Mouse (Mus musculus) myocyte (in vitro differentiated cells): ENCODE data around the gene Olfr1359.

Source experiments
- MYOG ChIP-seq, 3 experiments: IDR thresholded peaks; one replicate each; pipeline ENCODE4 v1.6.1; 2011; ENCODE audit warnings: control low read depth in 2 of 3, low read depth in 2 of 3, mild to moderate bottlenecking in 2 of 3; ENCODE audit not compliant: insufficient read length in 2 of 3, control insufficient read depth in 1 of 3, insufficient read depth in 1 of 3
- POLR2A ChIP-seq: IDR thresholded peaks from one replicate; pipeline ENCODE4 v1.6.1; 2011; ENCODE audit warnings: low read depth, mild to moderate bottlenecking, control low read depth, moderate library complexity; ENCODE audit not compliant: insufficient read length
- POLR2AphosphoS2 ChIP-seq: IDR thresholded peaks from one replicate; pipeline ENCODE4 v1.6.1; 2011; ENCODE audit warnings: low read depth, control low read depth; ENCODE audit not compliant: insufficient read length
- TCF12 ChIP-seq: IDR thresholded peaks from one replicate; pipeline ENCODE4 v1.6.1; 2011; ENCODE audit warnings: mild to moderate bottlenecking, control low read depth; ENCODE audit not compliant: poor library complexity, insufficient read depth, severe bottlenecking
- TCF3 ChIP-seq: IDR thresholded peaks from one replicate; pipeline ENCODE4 v1.6.1; 2011; ENCODE audit warnings: low read depth, control low read depth; ENCODE audit not compliant: insufficient read length

DNA sequence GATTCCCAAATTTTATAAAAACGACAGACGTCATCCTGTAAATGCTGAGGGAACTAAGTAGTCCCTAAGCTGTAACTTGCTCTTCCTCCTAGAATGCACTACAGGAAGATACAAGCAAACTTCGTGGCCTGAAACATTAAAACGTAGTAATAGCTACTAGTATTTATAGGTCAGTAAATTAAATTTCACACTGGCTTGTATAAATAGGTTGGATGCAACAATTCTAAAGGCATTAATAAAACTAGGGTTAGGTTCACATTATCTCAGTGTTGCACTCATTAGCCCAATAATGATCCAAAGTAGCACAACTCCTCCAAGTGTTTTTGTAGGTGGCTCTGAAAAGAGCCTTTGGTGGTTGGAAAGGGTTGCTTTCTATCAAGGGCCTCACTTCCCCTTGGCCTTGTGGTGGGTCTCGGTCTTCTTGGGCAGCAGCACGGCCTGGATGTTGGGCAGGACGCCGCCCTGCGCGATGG lies 55.2 kb downstream of the Olfr1359 start:
- TF ChIP-seq MYOG (IDR thresholded peaks at IDR 0.05; ENCODE audit: control insufficient read depth in 1 of 3, insufficient read depth in 1 of 3, insufficient read length in 2 of 3, low read depth in 2 of 3) (no peak), POLR2A (no peak), TCF3 (no peak), POLR2AphosphoS2 (no peak), TCF12 (no peak)
